Mouse (Mus musculus) C2C12 (cell line): ENCODE measurements at regions not wholly inside any gene's neighbourhood (a gene's known extent, or its start where the extent isn't known, plus 50 kb on each side); places are given as distances from the start of the nearest gene placed in this dataset.
"Not testable (repeated sequence)": the region's sequence is repeated elsewhere in the genome, so short reads cannot be mapped to it uniquely, and the experiment has no call there.

Source experiments
- H3K27me3 ChIP-seq: one replicate; pipeline ENCODE4 v1.6.1; 2011; ENCODE audit not compliant: control insufficient read depth, insufficient read depth, insufficient read length
- H3K36me3 ChIP-seq: one replicate; pipeline ENCODE4 v1.6.1; 2011; ENCODE audit not compliant: control insufficient read depth, insufficient read depth
- H3K4me3 ChIP-seq: one replicate; pipeline ENCODE4 v1.5.1; 2011; ENCODE audit warnings: mild to moderate bottlenecking, control low read depth; ENCODE audit not compliant: poor library complexity, insufficient read depth, severe bottlenecking
- H3K79me2 ChIP-seq: one replicate; pipeline ENCODE4 v1.6.1; 2011; ENCODE audit not compliant: control insufficient read depth, insufficient read depth
- H3K79me3 ChIP-seq: one replicate; pipeline ENCODE4 v1.6.1; 2011; ENCODE audit warnings: low read depth, control low read depth
- H3ac ChIP-seq: one replicate; pipeline ENCODE3; 2011; ENCODE audit warnings: low read depth; ENCODE audit not compliant: control insufficient read depth, insufficient read length
- CEBPB ChIP-seq: IDR thresholded peaks from one replicate; pipeline ENCODE4 v1.6.1; 2011; ENCODE audit warnings: low read depth, mild to moderate bottlenecking, control low read depth, moderate library complexity
- CTCF ChIP-seq: IDR thresholded peaks from one replicate; pipeline ENCODE4 v1.5.1; 2011; ENCODE audit not compliant: control insufficient read depth, insufficient read depth, insufficient read length
- FOSL1 ChIP-seq: IDR thresholded peaks from one replicate; pipeline ENCODE4 v1.8.0; 2011; ENCODE audit warnings: mild to moderate bottlenecking, low read length; ENCODE audit not compliant: poor library complexity, insufficient read depth, severe bottlenecking
- MAX ChIP-seq: IDR thresholded peaks from one replicate; pipeline ENCODE4 v1.6.1; 2011; ENCODE audit warnings: mild to moderate bottlenecking, control low read depth
- MYOD1 ChIP-seq: IDR thresholded peaks from one replicate; pipeline ENCODE4 v1.6.1; 2011; ENCODE audit warnings: low read depth; ENCODE audit not compliant: control insufficient read depth, insufficient read length
- MYOG ChIP-seq: IDR thresholded peaks from one replicate; pipeline ENCODE4 v1.6.1; 2011; ENCODE audit not compliant: control insufficient read depth, insufficient read length; ENCODE audit errors: extremely low read depth
- USF1 ChIP-seq: IDR thresholded peaks from one replicate; pipeline ENCODE4 v1.6.1; 2011; ENCODE audit warnings: low read depth, mild to moderate bottlenecking, control low read depth, moderate library complexity

DNA sequence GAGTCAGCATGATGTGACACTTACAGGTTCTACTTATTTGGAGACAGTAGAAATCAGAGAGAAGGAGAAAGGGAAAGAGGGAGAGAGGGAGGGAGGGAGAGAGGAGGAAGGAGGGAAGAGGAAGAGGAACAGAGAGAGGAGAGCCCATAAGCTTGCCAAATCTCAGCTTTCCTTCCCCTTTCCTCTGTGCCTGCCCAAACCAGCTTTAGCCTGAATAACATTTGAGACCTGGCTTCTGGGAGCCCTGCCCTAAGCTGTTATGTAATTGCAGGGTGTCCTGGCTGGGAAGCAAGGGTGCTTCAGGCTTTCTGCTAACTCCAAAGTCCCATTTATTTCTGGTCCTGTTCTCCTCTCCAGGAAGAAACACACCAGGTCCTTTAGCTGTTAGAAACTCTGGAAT is 85.3 kb upstream of the Ifngr1 start:
- Histone ChIP-seq H3K4me3 (no peak overlapping the region), H3K36me3 (no peaks in the 10 kb centered on the region), H3K79me2 (no peaks in the 10 kb centered on the region), H3K27me3 (peaks cover 27% of the 10 kb centered on the region), H3ac (no peak overlapping the region), H3K79me3 (no peaks in the 10 kb centered on the region)
- TF ChIP-seq CTCF (no peak), FOSL1 (no peak), MAX (no peak), USF1 (no peak), MYOD1 (no peak), MYOG (no peak), CEBPB (no peak)

DNA sequence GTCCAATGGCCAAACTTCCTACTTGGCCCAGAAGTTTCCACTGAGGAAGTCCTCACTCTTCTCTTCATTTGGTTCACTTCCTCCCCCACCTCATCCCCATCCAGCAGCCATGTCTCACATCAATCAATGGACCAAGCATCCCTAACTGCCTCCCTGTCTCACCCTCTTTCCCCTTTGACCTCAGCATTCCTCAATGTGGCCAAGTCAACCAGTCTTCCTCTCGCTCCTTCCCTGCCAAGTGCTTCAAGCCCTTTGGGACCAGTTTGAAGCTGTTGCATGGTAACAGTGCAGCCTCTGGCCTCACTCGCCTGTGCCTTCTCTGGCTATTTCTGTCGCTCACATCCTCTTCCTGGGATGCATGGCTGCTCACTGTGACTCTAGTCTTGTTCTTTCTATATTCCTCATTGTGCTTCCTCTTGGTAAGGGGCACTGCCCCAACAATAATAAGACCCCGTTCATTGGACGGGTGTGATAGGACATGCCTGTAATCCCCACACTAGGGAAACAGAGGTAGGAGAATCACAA is 83.5 kb upstream of the Ifngr1 start:
- Histone ChIP-seq H3K4me3 (no peak overlapping the region), H3K27me3 (peaks cover 27% of the 10 kb centered on the region), H3K79me2 (no peaks in the 10 kb centered on the region), H3K79me3 (no peaks in the 10 kb centered on the region), H3ac (no peak overlapping the region), H3K36me3 (no peaks in the 10 kb centered on the region)
- TF ChIP-seq MYOD1 (no peak), MYOG (no peak), MAX (no peak), FOSL1 (no peak), CEBPB (no peak), CTCF (no peak), USF1 (no peak)

DNA sequence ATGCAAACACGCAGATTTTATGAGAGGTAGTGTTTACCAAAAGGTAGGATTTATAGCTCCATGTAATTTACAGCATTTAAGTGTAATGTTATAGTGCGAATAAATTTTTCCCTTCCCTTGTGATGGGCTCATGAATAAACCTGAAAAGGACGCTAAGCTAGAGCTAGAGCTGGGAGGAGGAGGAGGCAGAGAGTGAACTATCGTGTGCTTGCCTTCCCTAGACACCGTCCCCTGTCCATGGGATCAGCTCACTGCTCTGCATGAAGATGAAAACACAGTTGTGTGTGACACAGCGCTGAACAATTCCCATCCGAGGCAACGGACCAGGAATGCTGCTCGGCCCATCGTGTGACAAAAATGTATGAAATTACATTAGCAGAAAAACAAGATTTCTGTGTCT is 81.7 kb upstream of the Ifngr1 start:
- H3ac ChIP-seq, result no peak overlapping the region
- no peaks in the 10 kb centered on the region for H3K79me3 ChIP-seq
- no peaks in the 10 kb centered on the region for H3K36me3 ChIP-seq
- H3K27me3 ChIP-seq, result peaks cover 27% of the 10 kb centered on the region
- H3K79me2 ChIP-seq, result no peaks in the 10 kb centered on the region
- no peak for TF ChIP-seq MYOD1
- no peak for TF ChIP-seq CTCF
- no peak for TF ChIP-seq MAX
- TF ChIP-seq FOSL1, result no peak
- no peak for TF ChIP-seq USF1
- TF ChIP-seq MYOG, result no peak
- TF ChIP-seq CEBPB, result no peak
- no peak overlapping the region for H3K4me3 ChIP-seq

DNA sequence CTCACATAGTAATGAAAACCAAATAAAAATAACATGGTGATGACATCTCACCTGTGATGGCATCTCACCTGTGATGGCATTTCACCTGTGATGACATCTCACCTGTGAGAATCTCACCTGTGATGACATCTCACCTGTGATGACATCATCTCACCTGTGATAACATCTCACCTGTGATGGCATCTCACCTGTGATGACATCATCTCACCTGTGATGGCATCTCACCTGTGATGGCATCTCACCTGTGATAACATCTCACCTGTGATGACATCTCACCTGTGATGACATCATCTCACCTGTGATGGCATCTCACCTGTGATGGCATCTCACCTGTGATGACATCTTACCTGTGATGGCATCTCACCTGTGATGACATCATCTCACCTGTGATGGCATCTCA is 77.4 kb upstream of the Ifngr1 start:
- not testable (repeated sequence) for H3ac ChIP-seq, H3K4me3 ChIP-seq, H3K79me2 ChIP-seq, H3K36me3 ChIP-seq, H3K79me3 ChIP-seq
- peaks cover 15% of the 10 kb centered on the region for H3K27me3 ChIP-seq

DNA sequence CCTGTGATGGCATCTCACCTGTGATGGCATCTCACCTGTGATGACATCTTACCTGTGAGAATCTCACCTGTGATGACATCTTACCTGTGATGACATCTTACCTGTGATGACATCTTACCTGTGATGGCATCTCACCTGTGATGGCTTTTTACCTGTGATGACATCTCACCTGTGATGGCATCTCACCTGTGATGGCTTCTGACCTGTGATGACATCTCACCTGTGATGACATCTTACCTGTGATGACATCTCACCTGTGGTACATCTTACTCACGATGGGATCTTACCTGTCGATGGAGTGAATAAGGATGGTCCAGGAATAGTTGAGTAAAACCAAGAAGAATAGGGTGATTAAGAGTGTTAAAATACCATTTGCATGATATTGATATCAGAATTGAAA is 76.9 kb upstream of the Ifngr1 start:
- H3K79me2 ChIP-seq, result no peaks in the 10 kb centered on the region
- TF ChIP-seq MYOG, result no peak
- no peak for TF ChIP-seq USF1
- TF ChIP-seq MAX, result no peak
- TF ChIP-seq MYOD1, result no peak

DNA sequence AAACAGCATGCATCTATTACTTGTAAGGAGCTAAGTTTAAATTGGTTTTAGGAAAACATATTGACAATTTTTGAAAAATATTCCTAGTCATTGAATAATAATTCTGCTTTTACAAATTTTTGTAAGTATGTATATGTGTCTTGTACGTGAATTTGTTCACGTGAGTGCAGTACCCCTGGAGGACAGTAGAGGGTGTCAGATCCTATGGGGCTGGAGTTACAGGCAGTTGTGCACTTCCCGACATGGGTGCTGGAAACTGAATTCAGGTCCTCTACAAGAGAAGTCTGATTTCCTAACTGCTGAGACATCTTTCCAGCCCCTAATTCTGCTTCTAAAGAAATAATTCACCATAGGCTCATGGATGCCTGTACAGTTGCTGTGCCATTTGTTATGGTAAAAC is 75.7 kb upstream of the Ifngr1 start:
- TF ChIP-seq FOSL1, result no peak
- no peak for TF ChIP-seq MAX
- no peak for TF ChIP-seq MYOG
- TF ChIP-seq USF1, result no peak
- TF ChIP-seq MYOD1, result no peak
- TF ChIP-seq CEBPB, result no peak
- TF ChIP-seq CTCF, result no peak
- Histone ChIP-seq H3K79me2 (no peaks in the 10 kb centered on the region), H3K27me3 (peaks cover 5% of the 10 kb centered on the region), H3K4me3 (no peak overlapping the region), H3K36me3 (no peaks in the 10 kb centered on the region), H3K79me3 (no peaks in the 10 kb centered on the region), H3ac (no peak overlapping the region)

More for the DNA sequence above, 76.9 kb upstream of the Ifngr1 start:
- Histone ChIP-seq H3K4me3 (no peak overlapping the region), H3K79me3 (no peaks in the 10 kb centered on the region), H3K36me3 (no peaks in the 10 kb centered on the region), H3K27me3 (peaks cover 15% of the 10 kb centered on the region), H3ac (no peak overlapping the region)
